Mouse (Mus musculus) bone marrow macrophage, adult 2 months (primary cell): ENCODE data around the gene Zscan10. TPM values are rescaled to one million over a fixed set of nuclear protein-coding genes. Genes with fewer than 3 reads are reported as not detected.
A peak's percentile ranks its signal among the peaks of the same experiment; 100 is the strongest.

Source experiments
- H3K27ac ChIP-seq: 2 replicates; pipeline ENCODE4 v1.5.1; 2012; ENCODE audit warnings: low read depth, low read length; ENCODE audit not compliant: insufficient read depth
- H3K4me1 ChIP-seq: 2 replicates; pipeline ENCODE4 v1.6.1; 2012; ENCODE audit warnings: low read length; ENCODE audit not compliant: control insufficient read depth, insufficient read depth
- H3K4me3 ChIP-seq: 2 replicates; pipeline ENCODE4 v1.5.1; 2012; ENCODE audit warnings: mild to moderate bottlenecking, low read length, moderate library complexity; ENCODE audit not compliant: insufficient read depth
- CTCF ChIP-seq: IDR thresholded peaks from 2 replicates; pipeline ENCODE4 v1.5.1; 2012; ENCODE audit warnings: low read depth, mild to moderate bottlenecking, low read length, moderate library complexity
- POLR2A ChIP-seq: IDR thresholded peaks from 2 replicates; pipeline ENCODE4 v1.6.1; 2012; ENCODE audit warnings: mild to moderate bottlenecking, low read depth, low read length, borderline replicate concordance
- polyA plus RNA-seq: library from polyadenylated mRNA; stranded (reverse); fragments of >200 nt; gene quantifications from 2 replicates; pipeline ENCODE4 v1.2.4, GENCODE M21; 2012; ENCODE audit not compliant: missing spikeins, insufficient read depth, insufficient read length

Zscan10 gene
- polyA plus RNA-seq, 1 experiment: not detected

GRCm38 (mm10) chr17:23644613-23645495, 44.2 kb downstream of the Zscan10 start, which contains the start of gene Mmp25:
Gene Mmp25 (minus strand): TSS chr17:23645277.
- TF ChIP-seq POLR2A: no peak
- TF ChIP-seq CTCF: no peak
- H3K4me1 ChIP-seq: no peaks in the 10 kb centered on the region
- peak within 1 kb of the TSS; percentile 60 for H3K4me3 ChIP-seq
- no peak within 1 kb of the TSS for H3K27ac ChIP-seq

- Histone ChIP-seq H3K27ac (no peak overlapping the region), H3K4me3 (no peak overlapping the region), H3K4me1 (no peaks in the 10 kb centered on the region)
- TF ChIP-seq CTCF (no peak), POLR2A (no peak)
These were observed 45.2 kb downstream of the Zscan10 start for GRCm38 (mm10) chr17:23645894-23646293.

- no peak overlapping the region for H3K4me3 ChIP-seq
- no peak overlapping the region for H3K27ac ChIP-seq
- no peak for TF ChIP-seq POLR2A
- no peak for TF ChIP-seq CTCF
- peaks cover 12% of the 10 kb centered on the region for H3K4me1 ChIP-seq
These were observed 50.7 kb downstream of the Zscan10 start for GRCm38 (mm10) chr17:23651363-23651762.

- H3K4me3 ChIP-seq: no peak overlapping the region
- no peak overlapping the region for H3K27ac ChIP-seq
- TF ChIP-seq CTCF (no peak), POLR2A (no peak)
- H3K4me1 ChIP-seq: peaks cover 14% of the 10 kb centered on the region
These were observed 52.7 kb downstream of the Zscan10 start for GRCm38 (mm10) chr17:23653324-23653723.

- peaks cover 14% of the 10 kb centered on the region for H3K4me1 ChIP-seq
- TF ChIP-seq POLR2A (no peak), CTCF (no peak)
- H3K4me3 ChIP-seq: no peak overlapping the region
- no peak overlapping the region for H3K27ac ChIP-seq
These were observed 53.3 kb downstream of the Zscan10 start for GRCm38 (mm10) chr17:23654001-23654400.

- TF ChIP-seq POLR2A (no peak), CTCF (no peak)
- peaks cover 14% of the 10 kb centered on the region for H3K4me1 ChIP-seq
- no peak overlapping the region for H3K4me3 ChIP-seq
- no peak overlapping the region for H3K27ac ChIP-seq
These were observed 53.8 kb downstream of the Zscan10 start for GRCm38 (mm10) chr17:23654410-23654809.

GRCm38 (mm10) chr17:23658450-23658849, 57.8 kb downstream of the Zscan10 start:
- Histone ChIP-seq H3K27ac (no peak overlapping the region), H3K4me3 (no peak overlapping the region), H3K4me1 (peaks cover 12% of the 10 kb centered on the region)
- TF ChIP-seq POLR2A (no peak), CTCF (no peak)

GRCm38 (mm10) chr17:23660117-23660875, 59.6 kb downstream of the Zscan10 start, which contains the start of gene Bicdl2:
Gene Bicdl2 (plus strand): TSS chr17:23660506.
- peak; percentile 91 for TF ChIP-seq CTCF
- TF ChIP-seq POLR2A: no peak
- H3K4me1 ChIP-seq: 0 out of 2 replicates have a peak, but pooled peaks cover 3% of the 10 kb centered on the region
- H3K4me3 ChIP-seq: 0 out of 2 replicates have a peak within 1 kb of the TSS, but pooled peaks have one; percentile 6
- H3K27ac ChIP-seq: no peak within 1 kb of the TSS

Other genes with a start within 250 kb of the Zscan10 start
- not detected in 2 replicates for gene Vmn2r116, start 216.3 kb upstream of the Zscan10 start, polyA plus RNA-seq
- not detected in 2 replicates for gene Vmn2r117, start 121.2 kb upstream of the Zscan10 start, polyA plus RNA-seq
- gene Zfp213, start 36.6 kb upstream of the Zscan10 start, polyA plus RNA-seq: 2.6 and 4.1 TPM in 2 replicates
- gene Zfp13, start 1.4 kb upstream of the Zscan10 start, polyA plus RNA-seq: 1.2 and 1.3 TPM in 2 replicates
- 0.38 and 0.41 TPM in 2 replicates for gene Mmp25, start 44.4 kb downstream of the Zscan10 start, polyA plus RNA-seq
- not detected in 2 replicates for gene Bicdl2, start 59.6 kb downstream of the Zscan10 start, polyA plus RNA-seq
- 101 and 118 TPM in 2 replicates for gene Hcfc1r1, start 72.7 kb downstream of the Zscan10 start, polyA plus RNA-seq
- 20.9 and 23.4 TPM in 2 replicates for gene Thoc6, start 73.0 kb downstream of the Zscan10 start, polyA plus RNA-seq
- 4.9 and 5.6 TPM in 2 replicates for gene Tnfrsf12a, start 76.6 kb downstream of the Zscan10 start, polyA plus RNA-seq
- not detected in 2 replicates for gene Cldn6, start 78.4 kb downstream of the Zscan10 start, polyA plus RNA-seq
- gene Cldn9, start 83.2 kb downstream of the Zscan10 start, polyA plus RNA-seq: not detected in 2 replicates
- gene 1520401A03Rik, start 121.9 kb downstream of the Zscan10 start, polyA plus RNA-seq: not detected in 2 replicates
- 17.3 and 20.1 TPM in 2 replicates for gene Pkmyt1, start 125.5 kb downstream of the Zscan10 start, polyA plus RNA-seq
- gene Paqr4, start 140.0 kb downstream of the Zscan10 start, polyA plus RNA-seq: 13.9 TPM in 2 replicates
- not detected in 2 replicates for gene Kremen2, start 145.0 kb downstream of the Zscan10 start, polyA plus RNA-seq
- gene Flywch1, start 170.7 kb downstream of the Zscan10 start, polyA plus RNA-seq: 20.4 and 21.3 TPM in 2 replicates
- gene Flywch2, start 185.2 kb downstream of the Zscan10 start, polyA plus RNA-seq: 1.6 and 1.8 TPM in 2 replicates
- gene Srrm2, start 189.7 kb downstream of the Zscan10 start, polyA plus RNA-seq: 502 and 543 TPM in 2 replicates
- 240 and 243 TPM in 2 replicates for gene Elob, start 228.3 kb downstream of the Zscan10 start, polyA plus RNA-seq
- gene Prss33, start 235.2 kb downstream of the Zscan10 start, polyA plus RNA-seq: not detected in 2 replicates
- gene Prss32, start 243.0 kb downstream of the Zscan10 start, polyA plus RNA-seq: not detected in 2 replicates
- gene Prss41, start 243.3 kb downstream of the Zscan10 start, polyA plus RNA-seq: not detected in 2 replicates